Mouse (Mus musculus) heart, adult 2 months (tissue): ENCODE data around the gene Myl3.

Experiments
- CTCF ChIP-seq: fragments of 200-600 bp; IDR thresholded peaks from 2 replicates; pipeline ENCODE4 v1.8.1; 2022; ENCODE audit warnings: antibody characterized with exemption, mild to moderate bottlenecking, moderate library complexity
- POLR2A ChIP-seq: fragments of 200-500 bp; IDR thresholded peaks from 2 replicates; pipeline ENCODE4 v1.6.1; 2011; ENCODE audit warnings: mild to moderate bottlenecking, low read depth, low read length, control low read depth; ENCODE audit not compliant: insufficient read depth

- TF ChIP-seq POLR2A (no peak), CTCF (no peak)
These were observed 11.3 kb downstream of the Myl3 start for GRCm38 (mm10) chr9:110752917-110753435.
